Mouse (Mus musculus) thymus, adult 2 months (tissue): Measurements from ENCODE around the gene Clba1. TPM values are rescaled to one million over a fixed set of nuclear protein-coding genes. Genes with fewer than 3 reads are reported as not detected.

ENCODE experiments used
- DNase-seq: peaks from one replicate; pipeline ENCODE4 v3.0.0; 2021
- H3K27ac ChIP-seq: fragments of 200-500 bp; 2 replicates; pipeline ENCODE4 v1.5.1; 2012; ENCODE audit warnings: low read length, control low read depth; ENCODE audit not compliant: control insufficient read depth, insufficient read depth
- H3K27me3 ChIP-seq: fragments of 200-500 bp; 2 replicates; pipeline ENCODE4 v1.6.1; 2012; ENCODE audit warnings: mild to moderate bottlenecking, low read length, moderate library complexity, mixed read lengths; ENCODE audit not compliant: control insufficient read depth, insufficient read depth
- H3K36me3 ChIP-seq: fragments of 200-500 bp; 2 replicates; pipeline ENCODE4 v1.6.1; 2012; ENCODE audit warnings: mild to moderate bottlenecking, low read length, moderate library complexity; ENCODE audit not compliant: control insufficient read depth, insufficient read depth
- H3K4me1 ChIP-seq: fragments of 200-500 bp; replicated peaks from 2 replicates; pipeline ENCODE4 v1.6.1; 2012; ENCODE audit warnings: low read length; ENCODE audit not compliant: control insufficient read depth, insufficient read depth
- H3K4me3 ChIP-seq: fragments of 200-500 bp; 2 replicates; pipeline ENCODE4 v1.5.1; 2012; ENCODE audit warnings: mild to moderate bottlenecking, low read length, control low read depth, moderate library complexity; ENCODE audit not compliant: control insufficient read depth, insufficient read depth
- CTCF ChIP-seq: fragments of 200-500 bp; IDR thresholded peaks from 2 replicates; pipeline ENCODE4 v1.5.1; 2012; ENCODE audit warnings: mild to moderate bottlenecking, control low read depth, low read length, moderate library complexity, borderline replicate concordance; ENCODE audit not compliant: control insufficient read depth, poor library complexity, insufficient read depth; ENCODE audit errors: extremely low read depth
- POLR2A ChIP-seq: fragments of 200-500 bp; IDR thresholded peaks from 2 replicates; pipeline ENCODE4 v1.6.1; 2012; ENCODE audit warnings: mild to moderate bottlenecking, low read length, control low read depth, moderate library complexity; ENCODE audit not compliant: control insufficient read depth, poor library complexity, insufficient read depth; ENCODE audit errors: extremely low read depth
- WGBS: fragments of 180-500 bp; shearing (Covaris S2); methylation state at CpG from one replicate; pipeline ENCODE4 v1.1.7; 2018; 5-methylcytosine and 5-hydroxymethylcytosine counted together
- polyA plus RNA-seq: library from polyadenylated mRNA; depleted of rRNA; stranded (reverse); fragments of >200 nt; gene quantifications from 2 replicates; pipeline ENCODE4 v1.2.3, GENCODE M21; 2012

The Clba1 gene
- polyA plus RNA-seq, 1 experiment, result 2.9 TPM

GRCm38 (mm10) chr12:112793601-112794355, 15.0 kb upstream of the Clba1 start:
- Histone ChIP-seq H3K27ac (no peak overlapping the region), H3K4me1 (0 out of 2 replicates have a peak, but pooled peaks cover 2% of the 10 kb centered on the region), H3K36me3 (no peaks in the 10 kb centered on the region), H3K4me3 (no peak overlapping the region), H3K27me3 (no peaks in the 10 kb centered on the region)
- no peak for DNase-seq
- no peak for TF ChIP-seq CTCF
- TF ChIP-seq POLR2A, result no peak
- 93% methylated on average over 13 of the region's 13 CpGs for WGBS

- TF ChIP-seq CTCF (no peak), POLR2A (no peak)
- no peak overlapping the region for H3K27ac ChIP-seq
- 91% methylated on average over 7 of the region's 7 CpGs for WGBS
- H3K4me1 ChIP-seq, result 0 out of 2 replicates have a peak, but pooled peaks cover 2% of the 10 kb centered on the region
- H3K4me3 ChIP-seq, result no peak overlapping the region
- H3K36me3 ChIP-seq, result no peaks in the 10 kb centered on the region
- no peak for DNase-seq
- no peaks in the 10 kb centered on the region for H3K27me3 ChIP-seq
These were observed 14.4 kb upstream of the Clba1 start for GRCm38 (mm10) chr12:112794356-112794816.

- H3K4me3 ChIP-seq, result no peak overlapping the region
- no peaks in the 10 kb centered on the region for H3K36me3 ChIP-seq
- H3K27ac ChIP-seq, result no peak overlapping the region
- TF ChIP-seq CTCF, result no peak
- TF ChIP-seq POLR2A, result no peak
- H3K27me3 ChIP-seq, result no peaks in the 10 kb centered on the region
- WGBS, result 96% methylated on average over 5 of the region's 5 CpGs
- DNase-seq, result no peak
- H3K4me1 ChIP-seq, result 0 out of 2 replicates have a peak, but pooled peaks cover 2% of the 10 kb centered on the region
These were observed 13.7 kb upstream of the Clba1 start for GRCm38 (mm10) chr12:112794998-112795397.

- no peaks in the 10 kb centered on the region for H3K36me3 ChIP-seq
- no peak overlapping the region for H3K4me3 ChIP-seq
- no peak for TF ChIP-seq CTCF
- no peak for TF ChIP-seq POLR2A
- no peak for DNase-seq
- no peak overlapping the region for H3K27ac ChIP-seq
- 18% methylated on average over 18 of the region's 18 CpGs for WGBS
- H3K4me1 ChIP-seq, result 0 out of 2 replicates have a peak, but pooled peaks cover 2% of the 10 kb centered on the region
- H3K27me3 ChIP-seq, result no peaks in the 10 kb centered on the region
These were observed 13.2 kb upstream of the Clba1 start for GRCm38 (mm10) chr12:112795466-112796104.

- H3K27me3 ChIP-seq, result peaks cover 2% of the 10 kb centered on the region
- 85% methylated on average over 17 of the region's 17 CpGs for WGBS
- H3K4me3 ChIP-seq, result no peak overlapping the region
- 0 out of 2 replicates have a peak, but pooled peaks cover 2% of the 10 kb centered on the region for H3K4me1 ChIP-seq
- TF ChIP-seq POLR2A, result no peak
- no peak for TF ChIP-seq CTCF
- no peaks in the 10 kb centered on the region for H3K36me3 ChIP-seq
- no peak overlapping the region for H3K27ac ChIP-seq
- no peak for DNase-seq
These were observed 11.9 kb upstream of the Clba1 start for GRCm38 (mm10) chr12:112796551-112797510.

- Histone ChIP-seq H3K4me1 (peaks cover 8% of the 10 kb centered on the region; the same call in 1 of the 2 replicates), H3K4me3 (no peak overlapping the region), H3K36me3 (no peaks in the 10 kb centered on the region), H3K27me3 (peaks cover 10% of the 10 kb centered on the region), H3K27ac (no peak overlapping the region)
- DNase-seq, result no peak
- 81% methylated on average over 15 of the region's 15 CpGs for WGBS
- TF ChIP-seq POLR2A, result no peak
- no peak for TF ChIP-seq CTCF
These were observed 10.9 kb upstream of the Clba1 start for GRCm38 (mm10) chr12:112797672-112798331.
